Mouse (Mus musculus): ENCODE measurements around the gene Ldha. TPM values are rescaled to one million over a fixed set of nuclear protein-coding genes. Genes with fewer than 3 reads are reported as not detected.
A peak's percentile ranks its signal among the peaks of the same experiment; 100 is the strongest.
"Not testable (repeated sequence)": the region's sequence is repeated elsewhere in the genome, so short reads cannot be mapped to it uniquely, and the experiment has no call there.

Gene Ldha
- total and polyA plus RNA-seq, 2 experiments: 442 to 594 TPM

- TF ChIP-seq POLR2A (IDR thresholded peaks at IDR 0.05; ENCODE audit: extremely low read depth, insufficient read depth, low read length): no peak
- TF ChIP-seq CTCF (IDR thresholded peaks at IDR 0.05; ENCODE audit: low read depth, low read length): no peak
- H3K36me3 ChIP-seq (ENCODE audit: control insufficient read depth, insufficient read depth, low read length): peaks cover 57% of the 10 kb centered on the region
- no peaks in the 10 kb centered on the region; the same call in 1 of the 2 replicates for H3K79me2 ChIP-seq (ENCODE audit: control insufficient read depth, insufficient read depth, low read length)
- H3K4me1 ChIP-seq (ENCODE audit: control insufficient read depth, insufficient read depth, low read length): no peaks in the 10 kb centered on the region
- no peak overlapping the region for H3K27ac ChIP-seq (replicated peaks; ENCODE audit: insufficient read depth, low read depth, low read length)
- no peak overlapping the region for H3K9ac ChIP-seq (ENCODE audit: low read depth, low read length)
- DNase-seq (ENCODE audit: extremely low read depth, low read depth, low spot score): no peak
- no peak overlapping the region for H3K4me3 ChIP-seq (ENCODE audit: insufficient read depth, low read depth, low read length)
- 82% methylated on average over 6 of the region's 6 CpGs for WGBS
- no peaks in the 10 kb centered on the region for H3K27me3 ChIP-seq (ENCODE audit: control insufficient read depth, insufficient read depth, low read length)
Observed at GRCm38 (mm10) chr7:46810325-46810724, 30.9 kb upstream of the Ldha start.

GRCm38 (mm10) chr7:46814012-46814411, 27.3 kb upstream of the Ldha start:
- Histone ChIP-seq H3K36me3 (ENCODE audit: control insufficient read depth, insufficient read depth, low read length) (peaks cover 61% of the 10 kb centered on the region), H3K9ac (ENCODE audit: low read depth, low read length) (no peak overlapping the region), H3K27ac (replicated peaks; ENCODE audit: insufficient read depth, low read depth, low read length) (no peak overlapping the region), H3K27me3 (ENCODE audit: control insufficient read depth, insufficient read depth, low read length) (no peaks in the 10 kb centered on the region), H3K4me3 (ENCODE audit: insufficient read depth, low read depth, low read length) (no peak overlapping the region), H3K4me1 (ENCODE audit: control insufficient read depth, insufficient read depth, low read length) (no peaks in the 10 kb centered on the region), H3K79me2 (ENCODE audit: control insufficient read depth, insufficient read depth, low read length) (no peaks in the 10 kb centered on the region)
- peak; percentile 59 for DNase-seq (ENCODE audit: extremely low read depth, low read depth, low spot score)
- 90% methylated on average over 4 of the region's 4 CpGs for WGBS
- TF ChIP-seq POLR2A (IDR thresholded peaks at IDR 0.05; ENCODE audit: extremely low read depth, insufficient read depth, low read length) (no peak), CTCF (IDR thresholded peaks at IDR 0.05; ENCODE audit: low read depth, low read length) (no peak)

GRCm38 (mm10) chr7:46820876-46821632, 20.2 kb upstream of the Ldha start:
- 24% methylated on average over 15 of the region's 15 CpGs for WGBS
- not testable (repeated sequence) for H3K4me3 ChIP-seq (ENCODE audit: insufficient read depth, low read depth, low read length); H3K79me2 ChIP-seq (ENCODE audit: control insufficient read depth, insufficient read depth, low read length); H3K27me3 ChIP-seq (ENCODE audit: control insufficient read depth, insufficient read depth, low read length); H3K4me1 ChIP-seq (ENCODE audit: control insufficient read depth, insufficient read depth, low read length)
- Histone ChIP-seq H3K27ac (replicated peaks; ENCODE audit: insufficient read depth, low read depth, low read length) (peak overlapping the region; percentile 62), H3K36me3 (ENCODE audit: control insufficient read depth, insufficient read depth, low read length) (peaks cover 46% of the 10 kb centered on the region), H3K9ac (ENCODE audit: low read depth, low read length) (peak overlapping the region; percentile 35; the same call in 1 of the 2 replicates)
- peak; percentile 84 for DNase-seq (ENCODE audit: extremely low read depth, low read depth, low spot score)

GRCm38 (mm10) chr7:46827046-46827802, 14.1 kb upstream of the Ldha start:
- Histone ChIP-seq H3K4me3 (ENCODE audit: insufficient read depth, low read depth, low read length) (no peak overlapping the region), H3K27me3 (ENCODE audit: control insufficient read depth, insufficient read depth, low read length) (no peaks in the 10 kb centered on the region), H3K27ac (replicated peaks; ENCODE audit: insufficient read depth, low read depth, low read length) (no peak overlapping the region), H3K79me2 (ENCODE audit: control insufficient read depth, insufficient read depth, low read length) (no peaks in the 10 kb centered on the region), H3K4me1 (ENCODE audit: control insufficient read depth, insufficient read depth, low read length) (peaks cover 28% of the 10 kb centered on the region), H3K36me3 (ENCODE audit: control insufficient read depth, insufficient read depth, low read length) (peaks cover 15% of the 10 kb centered on the region), H3K9ac (ENCODE audit: low read depth, low read length) (peak overlapping the region; percentile 18; the same call in 1 of the 2 replicates)
- 21% methylated on average over 20 of the region's 20 CpGs for WGBS
- no peak for TF ChIP-seq POLR2A (IDR thresholded peaks at IDR 0.05; ENCODE audit: extremely low read depth, insufficient read depth, low read length)
- TF ChIP-seq CTCF (IDR thresholded peaks at IDR 0.05; ENCODE audit: low read depth, low read length): no peak
- peak; percentile 72 for DNase-seq (ENCODE audit: extremely low read depth, low read depth, low spot score)

GRCm38 (mm10) chr7:46827803-46828184, 13.5 kb upstream of the Ldha start:
- H3K9ac ChIP-seq (ENCODE audit: low read depth, low read length): peak overlapping the region; percentile 18; the same call in 1 of the 2 replicates
- DNase-seq (ENCODE audit: extremely low read depth, low read depth, low spot score): no peak
- WGBS: 81% methylated on average over 2 of the region's 2 CpGs
- H3K36me3 ChIP-seq (ENCODE audit: control insufficient read depth, insufficient read depth, low read length): peaks cover 10% of the 10 kb centered on the region
- H3K4me1 ChIP-seq (ENCODE audit: control insufficient read depth, insufficient read depth, low read length): peaks cover 30% of the 10 kb centered on the region
- H3K27ac ChIP-seq (replicated peaks; ENCODE audit: insufficient read depth, low read depth, low read length): no peak overlapping the region
- no peak for TF ChIP-seq POLR2A (IDR thresholded peaks at IDR 0.05; ENCODE audit: extremely low read depth, insufficient read depth, low read length)
- no peak for TF ChIP-seq CTCF (IDR thresholded peaks at IDR 0.05; ENCODE audit: low read depth, low read length)
- no peaks in the 10 kb centered on the region for H3K27me3 ChIP-seq (ENCODE audit: control insufficient read depth, insufficient read depth, low read length)
- H3K4me3 ChIP-seq (ENCODE audit: insufficient read depth, low read depth, low read length): no peak overlapping the region
- H3K79me2 ChIP-seq (ENCODE audit: control insufficient read depth, insufficient read depth, low read length): no peaks in the 10 kb centered on the region

GRCm38 (mm10) chr7:46829911-46830310, 11.4 kb upstream of the Ldha start:
- TF ChIP-seq CTCF (IDR thresholded peaks at IDR 0.05; ENCODE audit: low read depth, low read length): no peak
- TF ChIP-seq POLR2A (IDR thresholded peaks at IDR 0.05; ENCODE audit: extremely low read depth, insufficient read depth, low read length): no peak
- no peaks in the 10 kb centered on the region for H3K27me3 ChIP-seq (ENCODE audit: control insufficient read depth, insufficient read depth, low read length)
- H3K36me3 ChIP-seq (ENCODE audit: control insufficient read depth, insufficient read depth, low read length): no peaks in the 10 kb centered on the region
- H3K79me2 ChIP-seq (ENCODE audit: control insufficient read depth, insufficient read depth, low read length): no peaks in the 10 kb centered on the region
- H3K27ac ChIP-seq (replicated peaks; ENCODE audit: insufficient read depth, low read depth, low read length): peak overlapping the region; percentile 54
- H3K9ac ChIP-seq (ENCODE audit: low read depth, low read length): no peak overlapping the region
- DNase-seq (ENCODE audit: extremely low read depth, low read depth, low spot score): peak; percentile 99
- H3K4me1 ChIP-seq (ENCODE audit: control insufficient read depth, insufficient read depth, low read length): peaks cover 34% of the 10 kb centered on the region
- H3K4me3 ChIP-seq (ENCODE audit: insufficient read depth, low read depth, low read length): no peak overlapping the region
- 29% methylated on average over 12 of the region's 12 CpGs for WGBS

Data from liver, adult 2 months (tissue).